Mouse (Mus musculus) lung, embryonic 16.5 days (tissue): ENCODE data around the gene Map4k5. TPM values are rescaled to one million over a fixed set of nuclear protein-coding genes. Genes with fewer than 3 reads are reported as not detected.

ENCODE experiments used
- ATAC-seq: fragments of 200-750 bp; cut with Nextera tagmentation; 2 replicates; pipeline ENCODE4 v1.8.0; 2017; ENCODE audit warnings: low read depth, mild to moderate bottlenecking, moderate library complexity
- H3K27ac ChIP-seq: fragments of 300-500 bp; sonication (generic); 2 replicates; pipeline ENCODE4 v1.5.1; 2014; ENCODE audit warnings: mild to moderate bottlenecking, control low read depth, low read length
- H3K27me3 ChIP-seq: fragments of 300-500 bp; sonication (generic); 2 replicates; pipeline ENCODE4 v1.6.1; 2014; ENCODE audit warnings: low read depth, low read length, mixed read lengths; ENCODE audit not compliant: control insufficient read depth, insufficient read depth
- H3K36me3 ChIP-seq: fragments of 300-500 bp; sonication (generic); 2 replicates; pipeline ENCODE4 v1.6.1; 2014; ENCODE audit warnings: low read length; ENCODE audit not compliant: control insufficient read depth, insufficient read depth
- H3K4me1 ChIP-seq: fragments of 300-500 bp; sonication (generic); replicated peaks from 2 replicates; pipeline ENCODE4 v1.6.1; 2014; ENCODE audit warnings: low read length, mixed read lengths; ENCODE audit not compliant: control insufficient read depth, insufficient read depth
- H3K4me2 ChIP-seq: fragments of 300-500 bp; sonication (generic); 2 replicates; pipeline ENCODE4 v1.6.1; 2014; ENCODE audit warnings: low read depth, low read length, control low read depth
- H3K4me3 ChIP-seq: fragments of 300-500 bp; sonication (generic); 2 replicates; pipeline ENCODE4 v1.5.1; 2014; ENCODE audit warnings: mild to moderate bottlenecking, low read length, control low read depth
- H3K9ac ChIP-seq: fragments of 300-500 bp; sonication (generic); 2 replicates; pipeline ENCODE4 v1.6.1; 2014; ENCODE audit warnings: low read length, control low read depth
- H3K9me3 ChIP-seq: fragments of 300-500 bp; sonication (generic); 2 replicates; pipeline ENCODE4 v1.6.1; 2016; ENCODE audit warnings: low read length; ENCODE audit not compliant: control insufficient read depth
- WGBS: fragments of 180-500 bp; shearing (Covaris S2); extraction: QIAGEN DNeasy Blood & Tissue Kit; methylation state at CpG from one replicate; pipeline ENCODE4 v1.1.7; 2014; 5-methylcytosine and 5-hydroxymethylcytosine counted together
- polyA plus RNA-seq: library from polyadenylated mRNA; unstranded; fragments of >200 nt; fragmentation: Nextera tagmentation; extraction: Ambion mirVana; gene quantifications from 2 replicates; pipeline ENCODE4 v1.2.1, GENCODE M21; 2015

Gene Map4k5
- polyA plus RNA-seq, 1 experiment from 2014 or later, result 30.8 TPM

DNA sequence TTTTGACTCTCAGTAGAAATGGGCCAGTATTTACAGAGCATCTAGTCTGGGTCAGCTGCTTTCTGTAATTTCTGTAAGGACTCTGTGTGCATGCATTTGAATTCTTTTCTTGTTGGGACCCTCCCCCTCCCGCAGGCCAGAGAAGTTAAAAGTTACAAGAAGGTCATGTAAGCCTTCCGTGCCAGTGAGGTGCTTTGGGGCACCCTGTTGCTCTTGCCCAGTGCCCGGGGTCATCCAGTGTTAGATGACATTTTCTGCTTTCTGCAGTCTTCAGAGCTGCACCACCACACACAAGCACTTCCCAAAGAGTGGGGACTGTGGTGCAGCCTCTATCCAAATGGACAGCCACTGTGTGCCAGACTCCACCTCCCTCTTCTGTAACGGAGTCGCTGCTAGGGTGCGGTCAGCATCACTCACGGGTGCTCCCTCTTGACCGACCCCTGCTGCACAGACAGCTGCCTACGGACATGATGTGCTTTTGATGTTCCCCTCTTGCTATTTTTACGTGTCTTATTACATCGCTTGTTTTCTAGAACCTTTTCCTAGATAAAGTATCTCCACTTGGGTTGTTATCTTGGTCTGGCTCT, 85.5 kb downstream of the Map4k5 start:
- H3K9ac ChIP-seq, result no peak overlapping the region
- peaks cover 2% of the 10 kb centered on the region; the same call in 1 of the 2 replicates for H3K4me1 ChIP-seq
- H3K4me3 ChIP-seq, result no peak overlapping the region
- peaks cover 25% of the 10 kb centered on the region for H3K36me3 ChIP-seq
- no peaks in the 10 kb centered on the region for H3K27me3 ChIP-seq
- WGBS, result 61% methylated on average over 11 of the region's 11 CpGs
- ATAC-seq, result no peak
- H3K27ac ChIP-seq, result no peak overlapping the region
- H3K4me2 ChIP-seq, result no peak overlapping the region
- H3K9me3 ChIP-seq, result no peaks in the 10 kb centered on the region

GRCm38 (mm10) chr12:69805148-69805547, 87.9 kb downstream of the Map4k5 start:
- WGBS, result 84% methylated on average over 6 of the region's 6 CpGs
- no peak overlapping the region for H3K27ac ChIP-seq
- no peaks in the 10 kb centered on the region for H3K4me1 ChIP-seq
- H3K36me3 ChIP-seq, result peaks cover 23% of the 10 kb centered on the region
- H3K4me3 ChIP-seq, result no peak overlapping the region
- no peaks in the 10 kb centered on the region for H3K27me3 ChIP-seq
- no peak overlapping the region for H3K9ac ChIP-seq
- H3K4me2 ChIP-seq, result no peak overlapping the region
- no peak for ATAC-seq
- H3K9me3 ChIP-seq, result no peaks in the 10 kb centered on the region

GRCm38 (mm10) chr12:69804393-69805070, 88.5 kb downstream of the Map4k5 start:
- peaks cover 23% of the 10 kb centered on the region for H3K36me3 ChIP-seq
- ATAC-seq, result no peak
- H3K4me2 ChIP-seq, result no peak overlapping the region
- H3K27me3 ChIP-seq, result no peaks in the 10 kb centered on the region
- no peaks in the 10 kb centered on the region for H3K9me3 ChIP-seq
- no peak overlapping the region for H3K27ac ChIP-seq
- WGBS, result 87% methylated on average over 10 of the region's 10 CpGs
- no peaks in the 10 kb centered on the region for H3K4me1 ChIP-seq
- H3K4me3 ChIP-seq, result no peak overlapping the region
- no peak overlapping the region for H3K9ac ChIP-seq

GRCm38 (mm10) chr12:69803196-69803595, 89.8 kb downstream of the Map4k5 start:
- H3K9ac ChIP-seq, result no peak overlapping the region
- no peaks in the 10 kb centered on the region for H3K4me1 ChIP-seq
- H3K27ac ChIP-seq, result no peak overlapping the region
- H3K9me3 ChIP-seq, result no peaks in the 10 kb centered on the region
- no peak overlapping the region for H3K4me3 ChIP-seq
- peaks cover 23% of the 10 kb centered on the region for H3K36me3 ChIP-seq
- no peak overlapping the region for H3K4me2 ChIP-seq
- 69% methylated on average over 4 of the region's 6 CpGs for WGBS
- ATAC-seq, result no peak
- no peaks in the 10 kb centered on the region for H3K27me3 ChIP-seq

- 84% methylated on average over 4 of the region's 4 CpGs for WGBS
- H3K4me3 ChIP-seq, result no peak overlapping the region
Observed at GRCm38 (mm10) chr12:69800586-69800985, 92.4 kb downstream of the Map4k5 start.

DNA sequence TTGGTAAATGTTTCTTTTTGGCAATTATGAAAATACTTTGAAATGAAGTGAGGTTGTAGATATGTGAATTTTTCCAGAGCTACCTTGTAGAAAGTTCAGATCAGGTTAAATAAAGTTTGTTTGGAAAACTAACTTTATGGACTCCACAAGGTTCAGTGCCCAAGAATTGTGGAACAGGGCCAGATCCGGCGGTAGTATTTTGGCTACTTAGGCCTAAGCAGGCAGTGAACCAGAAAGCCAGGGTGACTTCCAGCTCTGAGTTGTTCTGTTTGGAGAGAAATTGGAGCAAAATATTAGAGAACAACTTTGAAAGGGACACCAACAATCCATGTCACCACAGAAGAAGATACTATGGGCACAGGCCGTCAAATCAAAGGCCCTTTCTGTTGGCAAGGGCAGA, 96.7 kb downstream of the Map4k5 start:
- Histone ChIP-seq H3K4me3 (no peak overlapping the region), H3K9me3 (no peaks in the 10 kb centered on the region), H3K27me3 (no peaks in the 10 kb centered on the region), H3K4me1 (peaks cover 3% of the 10 kb centered on the region), H3K36me3 (no peaks in the 10 kb centered on the region; the same call in 1 of the 2 replicates), H3K27ac (no peak overlapping the region), H3K9ac (no peak overlapping the region), H3K4me2 (no peak overlapping the region)
- WGBS, result 88% methylated on average over 3 of the region's 3 CpGs
- no peak for ATAC-seq

More at GRCm38 (mm10) chr12:69800586-69800985, 92.4 kb downstream of the Map4k5 start:
- H3K4me1 ChIP-seq, result no peaks in the 10 kb centered on the region
- no peak overlapping the region for H3K9ac ChIP-seq
- no peak for ATAC-seq
- H3K36me3 ChIP-seq, result peaks cover 14% of the 10 kb centered on the region
- H3K27me3 ChIP-seq, result no peaks in the 10 kb centered on the region
- no peak overlapping the region for H3K27ac ChIP-seq
- H3K4me2 ChIP-seq, result no peak overlapping the region
- no peaks in the 10 kb centered on the region for H3K9me3 ChIP-seq

DNA sequence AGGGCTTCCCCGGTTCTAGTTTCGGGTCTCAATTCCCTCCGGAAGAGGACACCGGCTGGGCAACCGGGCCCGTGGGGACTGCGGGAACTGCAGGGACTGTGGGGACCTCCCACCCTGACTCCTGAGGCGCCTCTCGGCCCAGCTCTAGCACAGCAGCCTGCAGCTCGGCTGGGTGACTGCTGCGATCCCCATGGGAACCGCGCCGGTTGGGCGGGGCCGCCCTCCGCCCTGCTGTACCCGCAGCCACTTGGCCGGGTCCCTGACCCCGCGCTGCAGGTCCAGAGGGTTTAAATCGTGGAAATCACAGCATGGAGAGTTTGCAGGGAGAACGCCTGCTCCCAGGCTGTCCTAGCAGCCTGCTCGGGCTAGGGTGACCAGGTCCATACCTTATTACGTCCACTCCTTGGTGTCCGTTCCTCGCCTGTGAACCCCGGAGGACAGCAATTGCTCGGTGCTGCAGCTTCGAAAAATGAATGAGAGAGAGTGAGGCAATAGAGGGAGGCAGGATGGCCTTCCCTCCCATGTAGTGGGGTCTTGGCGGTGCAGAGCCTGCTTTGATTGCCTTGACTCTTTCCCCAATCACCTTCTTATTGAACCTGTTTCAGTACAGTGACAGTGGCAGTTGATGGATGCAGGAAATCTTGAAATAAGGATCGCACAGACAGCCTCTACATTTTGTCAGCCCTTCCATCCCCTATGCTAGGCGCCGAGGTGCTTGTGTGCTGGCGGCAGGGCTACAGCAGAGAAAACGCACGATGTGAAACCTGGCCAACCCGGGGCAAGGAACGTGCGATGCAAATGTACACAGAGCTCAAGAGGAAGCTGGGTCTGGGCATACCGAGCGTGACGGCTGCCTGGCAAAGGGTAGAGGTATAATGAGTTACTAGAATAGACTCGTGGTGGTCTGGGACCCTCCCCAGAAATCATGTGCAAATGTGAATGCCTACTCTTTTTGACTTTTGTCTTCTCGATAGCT, 102.2 kb downstream of the Map4k5 start, which contains the start of gene Cdkl1:
Gene Cdkl1, minus strand, starts transcription at position 738 of the 976 bp plus-strand sequence.
- no peaks in the 10 kb centered on the region for H3K9me3 ChIP-seq
- H3K4me1 ChIP-seq, result peaks cover 7% of the 10 kb centered on the region
- H3K27ac ChIP-seq, result no peak within 1 kb of the TSS
- ATAC-seq, result peak; percentile 92
- H3K4me3 ChIP-seq, result peak within 1 kb of the TSS; percentile 57
- no peaks in the 10 kb centered on the region for H3K27me3 ChIP-seq
- peak within 1 kb of the TSS; percentile 94 for H3K4me2 ChIP-seq
- no peaks in the 10 kb centered on the region for H3K36me3 ChIP-seq
- 2% methylated on average over 44 of the region's 45 CpGs for WGBS
- H3K9ac ChIP-seq, result peak within 1 kb of the TSS; percentile 65

GRCm38 (mm10) chr12:69789766-69790529, 103.1 kb downstream of the Map4k5 start:
- peaks cover 7% of the 10 kb centered on the region for H3K4me1 ChIP-seq
- H3K27ac ChIP-seq, result no peak overlapping the region
- no peaks in the 10 kb centered on the region for H3K36me3 ChIP-seq
- peak; percentile 11; the same call in 1 of the 2 replicates for ATAC-seq
- H3K27me3 ChIP-seq, result no peaks in the 10 kb centered on the region
- peak overlapping the region; percentile 94 for H3K4me2 ChIP-seq
- peak overlapping the region; percentile 57 for H3K4me3 ChIP-seq
- 38% methylated on average over 27 of the region's 27 CpGs for WGBS
- peak overlapping the region; percentile 65 for H3K9ac ChIP-seq
- H3K9me3 ChIP-seq, result no peaks in the 10 kb centered on the region
